Mouse (Mus musculus): Measurements from ENCODE around the gene Mfsd12. TPM values are rescaled to one million over a fixed set of nuclear protein-coding genes. Genes with fewer than 3 reads are reported as not detected.

The Mfsd12 gene
- polyA plus RNA-seq, 1 experiment from 2014 or later, result 13.1 TPM

DNA sequence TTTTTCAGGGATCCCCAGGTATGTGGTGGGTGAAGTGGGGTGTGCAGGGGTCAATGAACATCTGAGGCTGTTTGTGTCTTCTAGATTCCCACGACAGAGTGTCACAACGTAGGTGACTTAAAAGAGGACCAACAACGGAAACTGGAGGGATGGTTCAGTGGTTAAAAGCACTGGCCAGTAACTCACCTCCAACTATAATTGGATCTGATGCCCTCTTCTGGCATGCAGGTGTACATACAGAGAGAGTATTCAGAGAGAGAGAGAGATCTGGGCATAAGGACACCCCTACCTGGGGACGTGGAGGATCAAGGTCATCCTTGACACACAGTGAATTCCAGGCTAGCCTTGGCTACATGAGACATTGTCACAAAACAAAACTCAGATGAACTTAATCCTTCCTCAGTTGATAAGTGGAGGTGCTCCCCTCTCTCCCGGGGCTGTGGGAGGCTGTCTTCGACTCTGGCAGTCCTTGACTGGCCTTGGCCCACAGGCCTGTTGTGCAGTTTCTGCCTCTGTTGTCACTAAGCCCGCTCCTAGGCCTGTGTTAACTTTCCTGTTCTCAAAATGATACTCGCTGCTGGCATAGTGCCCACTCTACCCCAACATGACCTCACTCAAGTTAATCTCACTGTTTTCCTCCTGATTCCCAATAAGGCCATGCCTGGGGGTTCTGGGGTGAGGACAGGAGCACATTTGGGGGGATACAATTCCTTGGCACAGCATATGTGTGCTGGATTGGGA is 12.7 kb upstream of the Mfsd12 start:
- no peak overlapping the region for H3K9ac ChIP-seq

GRCm38 (mm10) chr10:81345162-81345534 is 12.1 kb upstream of the Mfsd12 start:
- no peak for DNase-seq
- Histone ChIP-seq H3K4me2 (no peak overlapping the region), H3K27ac (no peak overlapping the region), H3K4me3 (replicated peaks) (no peak overlapping the region), H3K27me3 (peaks cover 51% of the 10 kb centered on the region), H3K4me1 (replicated peaks) (peaks cover 72% of the 10 kb centered on the region), H3K36me3 (peaks cover 14% of the 10 kb centered on the region), H3K9me3 (replicated peaks) (no peaks in the 10 kb centered on the region), H3K9ac (no peak overlapping the region)
- ATAC-seq (ENCODE audit: low read depth), result no peak
- 53% methylated on average over 4 of the region's 4 CpGs for WGBS (ENCODE audit: insufficient replicate concordance)

More for the DNA sequence above, 12.7 kb upstream of the Mfsd12 start:
- 44% methylated on average over 8 of the region's 8 CpGs for WGBS (ENCODE audit: insufficient replicate concordance)
- ATAC-seq (ENCODE audit: low read depth), result no peak
- no peaks in the 10 kb centered on the region for H3K9me3 ChIP-seq (replicated peaks)
- peaks cover 51% of the 10 kb centered on the region for H3K27me3 ChIP-seq
- no peak overlapping the region for H3K4me3 ChIP-seq (replicated peaks)
- DNase-seq, result no peak
- H3K4me1 ChIP-seq (replicated peaks), result peaks cover 71% of the 10 kb centered on the region
- H3K27ac ChIP-seq, result no peak overlapping the region
- no peak overlapping the region for H3K4me2 ChIP-seq
- peaks cover 14% of the 10 kb centered on the region for H3K36me3 ChIP-seq

DNA sequence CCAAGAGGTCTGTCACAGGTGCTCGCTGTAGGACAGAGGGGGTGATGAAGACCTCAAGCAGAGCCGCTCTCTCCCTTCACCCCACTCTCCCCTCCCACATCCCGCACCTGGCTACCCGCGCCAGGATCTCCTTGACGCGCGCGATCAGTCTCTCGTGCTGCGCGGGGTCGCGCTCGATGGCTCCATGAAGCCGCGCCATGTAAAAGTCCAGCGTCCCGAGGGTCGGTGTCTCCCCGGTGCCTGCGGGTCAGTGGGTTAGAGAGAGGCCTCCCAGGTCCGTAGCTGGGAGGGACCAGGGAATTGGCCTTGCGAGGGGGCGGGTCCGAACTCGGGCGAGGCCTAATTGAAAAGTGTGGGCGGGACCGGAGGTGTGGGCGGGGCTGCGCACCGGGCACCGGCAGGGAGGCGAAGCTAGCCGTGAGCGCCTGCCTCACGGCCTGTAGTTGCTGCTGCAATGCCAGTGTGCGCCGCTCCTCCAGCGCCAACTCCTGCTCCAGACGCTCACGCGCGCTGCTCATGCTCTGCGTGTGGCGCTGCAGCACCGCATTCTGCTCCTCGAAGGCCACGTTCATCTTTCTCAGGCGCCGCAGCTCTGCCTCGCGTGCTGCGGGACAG is 10.7 kb upstream of the Mfsd12 start:
- WGBS (ENCODE audit: insufficient replicate concordance), result 15% methylated on average over 54 of the region's 55 CpGs
- ATAC-seq (ENCODE audit: low read depth) (peak; percentile 12; the same call in 1 of the 2 replicates), DNase-seq (peak; percentile 69)
- Histone ChIP-seq H3K36me3 (peaks cover 14% of the 10 kb centered on the region), H3K4me1 (replicated peaks) (peaks cover 65% of the 10 kb centered on the region), H3K27ac (peak overlapping the region; percentile 54), H3K9ac (peak overlapping the region; percentile 66), H3K4me2 (peak overlapping the region; percentile 71), H3K4me3 (replicated peaks) (peak overlapping the region; percentile 42), H3K27me3 (peaks cover 45% of the 10 kb centered on the region), H3K9me3 (replicated peaks) (no peaks in the 10 kb centered on the region)

DNA sequence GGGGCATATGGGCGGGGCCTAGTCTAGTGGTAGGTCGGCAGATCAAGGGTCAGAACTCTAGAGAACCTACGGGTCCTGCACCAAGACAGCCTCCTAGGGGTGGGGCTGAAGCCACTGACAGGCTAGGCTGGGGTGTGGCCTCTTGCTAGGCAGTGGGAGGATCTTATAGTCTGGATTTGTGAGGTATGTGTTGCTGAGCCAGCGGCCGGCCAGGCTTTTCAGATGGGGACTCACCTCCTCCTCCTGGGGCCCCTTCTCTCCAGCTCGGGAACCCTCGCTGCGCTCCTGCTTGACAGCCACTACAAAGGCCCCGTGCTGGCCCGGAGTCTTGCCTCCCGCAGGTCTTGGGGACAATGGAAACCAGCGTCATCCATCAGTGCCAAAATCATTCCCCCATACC is 8.1 kb upstream of the Mfsd12 start:
- WGBS (ENCODE audit: insufficient replicate concordance), result 6% methylated on average over 12 of the region's 12 CpGs
- Histone ChIP-seq H3K4me1 (replicated peaks) (peaks cover 68% of the 10 kb centered on the region), H3K4me3 (replicated peaks) (peak overlapping the region; percentile 90), H3K27me3 (peaks cover 20% of the 10 kb centered on the region), H3K27ac (peak overlapping the region; percentile 93), H3K4me2 (peak overlapping the region; percentile 98), H3K36me3 (peaks cover 14% of the 10 kb centered on the region), H3K9ac (peak overlapping the region; percentile 96), H3K9me3 (replicated peaks) (no peaks in the 10 kb centered on the region)
- DNase-seq (peak; percentile 79), ATAC-seq (ENCODE audit: low read depth) (peak; percentile 45)

- under 1% methylated on average over 29 of the region's 29 CpGs for WGBS (ENCODE audit: insufficient replicate concordance)
- H3K9me3 ChIP-seq (replicated peaks), result no peaks in the 10 kb centered on the region
- peaks cover 76% of the 10 kb centered on the region for H3K4me1 ChIP-seq (replicated peaks)
- ATAC-seq (ENCODE audit: low read depth) (peak; percentile 1), DNase-seq (no peak)
- H3K36me3 ChIP-seq, result peaks cover 14% of the 10 kb centered on the region
- H3K27me3 ChIP-seq, result peaks cover 12% of the 10 kb centered on the region
- H3K27ac ChIP-seq, result peak overlapping the region; percentile 93
- H3K9ac ChIP-seq, result peak overlapping the region; percentile 96
- H3K4me2 ChIP-seq, result peak overlapping the region; percentile 98
- H3K4me3 ChIP-seq (replicated peaks), result peak overlapping the region; percentile 90
These were observed 7.3 kb upstream of the Mfsd12 start for GRCm38 (mm10) chr10:81349961-81350350.

DNA sequence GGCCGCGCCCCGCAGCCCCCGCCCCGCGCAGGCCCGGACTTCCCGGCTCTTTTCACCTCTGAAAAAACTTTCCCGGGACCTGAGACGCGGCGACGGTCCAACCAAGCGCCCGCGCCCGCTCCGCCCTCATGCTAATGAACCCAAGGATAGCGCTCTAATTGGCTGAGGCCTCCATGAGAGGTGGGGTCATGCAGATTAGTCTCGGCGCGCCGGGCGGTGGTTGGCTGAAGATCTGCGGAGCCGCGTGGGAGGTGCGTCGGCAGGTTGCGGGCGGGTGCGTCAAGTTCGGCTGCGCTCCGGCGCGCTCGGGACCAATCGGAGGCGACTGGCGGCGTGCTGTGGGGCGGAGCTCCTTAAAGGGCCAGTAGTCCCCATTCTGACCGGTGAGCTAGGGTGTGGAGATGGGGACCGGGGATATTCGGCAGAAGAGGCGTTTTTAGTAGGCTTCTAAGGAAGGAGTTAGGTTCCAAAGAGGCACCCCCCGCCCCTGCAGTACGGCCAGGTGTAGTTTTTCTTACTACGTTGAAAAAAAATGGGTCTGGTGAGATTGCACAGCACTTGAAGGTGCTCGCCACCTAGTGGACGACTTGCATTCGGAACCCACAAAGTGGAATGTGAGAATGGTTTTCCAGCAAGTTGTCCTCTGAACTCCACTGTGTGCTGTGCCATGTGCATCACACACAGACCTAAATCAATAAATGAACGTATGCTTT is 6.8 kb upstream of the Mfsd12 start, which contains the start of gene Hmg20b:
Gene Hmg20b (minus strand): TSS at position 130 of the 713 bp plus-strand sequence.
- peaks cover 82% of the 10 kb centered on the region for H3K4me1 ChIP-seq (replicated peaks)
- DNase-seq (peak; percentile 99), ATAC-seq (ENCODE audit: low read depth) (peak; percentile 90)
- H3K9me3 ChIP-seq (replicated peaks), result no peaks in the 10 kb centered on the region
- WGBS (ENCODE audit: insufficient replicate concordance), result under 1% methylated on average over 54 of the region's 54 CpGs
- H3K4me3 ChIP-seq (replicated peaks), result peak within 1 kb of the TSS; percentile 90
- peak within 1 kb of the TSS; percentile 98 for H3K4me2 ChIP-seq
- peak within 1 kb of the TSS; percentile 96 for H3K9ac ChIP-seq
- peaks cover 7% of the 10 kb centered on the region for H3K27me3 ChIP-seq
- H3K36me3 ChIP-seq, result peaks cover 14% of the 10 kb centered on the region
- H3K27ac ChIP-seq, result peak within 1 kb of the TSS; percentile 93

- Histone ChIP-seq H3K27me3 (no peaks in the 10 kb centered on the region), H3K9me3 (replicated peaks) (no peaks in the 10 kb centered on the region), H3K4me3 (replicated peaks) (peak overlapping the region; percentile 59), H3K9ac (peak overlapping the region; percentile 60), H3K4me1 (replicated peaks) (peaks cover 86% of the 10 kb centered on the region), H3K4me2 (peak overlapping the region; percentile 68), H3K27ac (peak overlapping the region; percentile 88), H3K36me3 (peaks cover 14% of the 10 kb centered on the region)
- DNase-seq (peak; percentile 83), ATAC-seq (ENCODE audit: low read depth) (peak; percentile 23; the same call in 1 of the 2 replicates)
- WGBS (ENCODE audit: insufficient replicate concordance), result 6% methylated on average over 9 of the region's 9 CpGs
These were observed 5.5 kb upstream of the Mfsd12 start for GRCm38 (mm10) chr10:81351678-81352291.

DNA sequence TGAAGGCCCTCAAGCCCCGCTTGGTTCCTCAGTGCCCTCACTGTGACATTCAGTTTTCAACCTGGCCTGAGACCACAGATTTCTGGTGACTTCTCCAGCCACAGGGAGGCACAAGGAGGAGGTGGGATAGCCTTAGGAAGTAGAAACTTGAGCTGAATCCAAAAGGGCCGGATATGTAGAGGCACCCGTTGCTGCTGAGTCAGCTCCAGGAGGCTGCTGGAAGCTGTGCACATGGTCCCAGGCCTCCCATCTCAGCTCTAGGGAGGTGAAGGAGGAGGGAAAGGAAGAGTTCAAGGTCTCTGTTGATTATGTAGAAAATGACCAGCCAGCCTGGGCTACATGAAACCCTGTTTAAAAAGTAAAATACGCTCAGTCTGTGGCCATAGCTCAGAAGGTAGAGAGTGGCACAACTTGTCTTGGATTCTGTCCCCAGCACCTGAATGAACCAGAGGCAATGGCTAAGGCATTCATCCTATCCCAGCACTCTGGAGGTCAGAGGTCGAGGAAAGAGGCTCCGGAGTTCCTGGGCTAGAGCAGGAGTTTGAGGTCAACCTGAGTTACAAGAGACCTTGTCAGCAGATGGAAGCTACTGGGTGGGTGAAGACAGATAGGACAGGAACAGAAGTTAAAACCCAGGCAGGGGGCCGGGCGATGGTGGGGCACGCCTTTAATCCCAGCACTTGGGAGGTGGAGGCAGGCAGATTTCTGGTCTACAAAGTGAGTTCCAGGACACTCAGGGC is 2.4 kb upstream of the Mfsd12 start:
- Histone ChIP-seq H3K27me3 (no peaks in the 10 kb centered on the region), H3K9me3 (replicated peaks) (no peaks in the 10 kb centered on the region), H3K4me1 (replicated peaks) (peaks cover 77% of the 10 kb centered on the region), H3K4me3 (replicated peaks) (no peak overlapping the region), H3K4me2 (no peak overlapping the region), H3K27ac (no peak overlapping the region), H3K9ac (0 out of 2 replicates have a peak overlapping the region, but pooled peaks have one; percentile 11), H3K36me3 (peaks cover 3% of the 10 kb centered on the region; the same call in 1 of the 2 replicates)
- 63% methylated on average over 9 of the region's 9 CpGs for WGBS (ENCODE audit: insufficient replicate concordance)
- ATAC-seq (ENCODE audit: low read depth), result no peak
- DNase-seq, result no peak

- H3K27ac ChIP-seq, result peak overlapping the region; percentile 79; the same call in 1 of the 2 replicates
- no peaks in the 10 kb centered on the region for H3K27me3 ChIP-seq
- DNase-seq (no peak), ATAC-seq (ENCODE audit: low read depth) (no peak)
- 49% methylated on average over 4 of the region's 4 CpGs for WGBS (ENCODE audit: insufficient replicate concordance)
- H3K4me3 ChIP-seq (replicated peaks), result no peak overlapping the region
- no peak overlapping the region for H3K4me2 ChIP-seq
- no peaks in the 10 kb centered on the region for H3K9me3 ChIP-seq (replicated peaks)
- peaks cover 9% of the 10 kb centered on the region for H3K36me3 ChIP-seq
- no peak overlapping the region for H3K9ac ChIP-seq
- H3K4me1 ChIP-seq (replicated peaks), result peaks cover 83% of the 10 kb centered on the region
These were observed 1.8 kb upstream of the Mfsd12 start for GRCm38 (mm10) chr10:81355533-81355932.

- Histone ChIP-seq H3K4me2 (peak overlapping the region; percentile 95), H3K4me1 (replicated peaks) (peaks cover 85% of the 10 kb centered on the region), H3K27ac (peak overlapping the region; percentile 79), H3K36me3 (peaks cover 19% of the 10 kb centered on the region), H3K27me3 (no peaks in the 10 kb centered on the region), H3K9ac (peak overlapping the region; percentile 66), H3K9me3 (replicated peaks) (no peaks in the 10 kb centered on the region), H3K4me3 (replicated peaks) (peak overlapping the region; percentile 87)
- ATAC-seq (ENCODE audit: low read depth) (no peak), DNase-seq (no peak)
- 25% methylated on average over 12 of the region's 12 CpGs for WGBS (ENCODE audit: insufficient replicate concordance)
These were observed 820 bp upstream of the Mfsd12 start for GRCm38 (mm10) chr10:81356352-81356990.

Data from liver, embryonic 13.5 days (tissue).